Mouse (Mus musculus): ENCODE results near the gene Bbip1.
A peak's percentile ranks its signal among the peaks of the same experiment; 100 is the strongest.
"Not testable (repeated sequence)": the region's sequence is repeated elsewhere in the genome, so short reads cannot be mapped to it uniquely, and the experiment has no call there.

Gene Bbip1

GRCm38 (mm10) chr19:53925338-53925751, 19.1 kb downstream of the Bbip1 start:
- peak; percentile 91 for DNase-seq (ENCODE audit: low read depth, low spot score)

GRCm38 (mm10) chr19:53921996-53922395, 22.4 kb downstream of the Bbip1 start:
- not testable (repeated sequence) for DNase-seq (ENCODE audit: low read depth, low spot score)

GRCm38 (mm10) chr19:53919541-53919940, 24.9 kb downstream of the Bbip1 start:
- no peak for DNase-seq (ENCODE audit: low read depth, low spot score)

- DNase-seq (ENCODE audit: low read depth, low spot score): no peak
Observed at GRCm38 (mm10) chr19:53914950-53915349, 29.5 kb downstream of the Bbip1 start.

GRCm38 (mm10) chr19:53906703-53907070, 37.7 kb downstream of the Bbip1 start:
- not testable (repeated sequence) for DNase-seq (ENCODE audit: low read depth, low spot score)

GRCm38 (mm10) chr19:53906033-53906702, 38.3 kb downstream of the Bbip1 start:
- DNase-seq (ENCODE audit: low read depth, low spot score): no peak

- DNase-seq (ENCODE audit: low read depth, low spot score): no peak
Observed at GRCm38 (mm10) chr19:53904833-53905480, 39.5 kb downstream of the Bbip1 start.

- DNase-seq (ENCODE audit: low read depth, low spot score): peak; percentile 31
Observed at GRCm38 (mm10) chr19:53903507-53904321, 40.7 kb downstream of the Bbip1 start.

GRCm38 (mm10) chr19:53902739-53903487, 41.5 kb downstream of the Bbip1 start:
- peak; percentile 97 for DNase-seq (ENCODE audit: low read depth, low spot score)

GRCm38 (mm10) chr19:53901931-53902738, 42.3 kb downstream of the Bbip1 start:
- no peak for DNase-seq (ENCODE audit: low read depth, low spot score)

- DNase-seq (ENCODE audit: low read depth, low spot score): no peak
Observed at GRCm38 (mm10) chr19:53899941-53900610, 44.4 kb downstream of the Bbip1 start.

GRCm38 (mm10) chr19:53898970-53899900, 45.2 kb downstream of the Bbip1 start:
- no peak for DNase-seq (ENCODE audit: low read depth, low spot score)

- no peak for DNase-seq (ENCODE audit: low read depth, low spot score)
Observed at GRCm38 (mm10) chr19:53898498-53898897, 45.9 kb downstream of the Bbip1 start.

- no peak for DNase-seq (ENCODE audit: low read depth, low spot score)
Observed at GRCm38 (mm10) chr19:53898046-53898445, 46.4 kb downstream of the Bbip1 start.

GRCm38 (mm10) chr19:53894538-53895121, 49.8 kb downstream of the Bbip1 start:
- DNase-seq (ENCODE audit: low read depth, low spot score): no peak

GRCm38 (mm10) chr19:53893711-53894171, 50.7 kb downstream of the Bbip1 start:
- DNase-seq (ENCODE audit: low read depth, low spot score): no peak

- no peak for DNase-seq (ENCODE audit: low read depth, low spot score)
Observed at GRCm38 (mm10) chr19:53892838-53893359, 51.5 kb downstream of the Bbip1 start.

- DNase-seq (ENCODE audit: low read depth, low spot score): no peak
Observed at GRCm38 (mm10) chr19:53892061-53892460, 52.4 kb downstream of the Bbip1 start, which contains the start of gene Pdcd4. Pdcd4 (plus strand) TSS chr19:53892231.

All from R1 (cell line).